Mouse (Mus musculus) cerebellum, postnatal 4 days (tissue): Measurements from ENCODE around the gene Kcnk7.
A peak's percentile ranks its signal among the peaks of the same experiment; 100 is the strongest.

Source experiments
- DNase-seq, 2 experiments: peaks; one replicate each; pipeline ENCODE4 v3.0.0; 2022; ENCODE audit warnings: low spot score in 2 of 2, mixed read lengths in 1 of 2

The Kcnk7 gene

GRCm38 (mm10) chr19:5725029-5725707 lies 21.0 kb downstream of the Kcnk7 start:
- no peak for DNase-seq

- DNase-seq, result no peak
Observed at GRCm38 (mm10) chr19:5725767-5726515, 21.8 kb downstream of the Kcnk7 start, which contains the start of gene Ehbp1l1. Ehbp1l1 (minus strand) TSS chr19:5726317.

- DNase-seq, result no peak
Observed at GRCm38 (mm10) chr19:5726961-5727578, 22.9 kb downstream of the Kcnk7 start.

GRCm38 (mm10) chr19:5727701-5728100 lies 23.5 kb downstream of the Kcnk7 start:
- peak; percentile 90 to 92 for DNase-seq

GRCm38 (mm10) chr19:5728631-5729443 lies 24.7 kb downstream of the Kcnk7 start:
- DNase-seq, result peak in 1 of 2 experiments; percentile 69

GRCm38 (mm10) chr19:5729444-5729815 lies 25.3 kb downstream of the Kcnk7 start, which contains the start of gene Fam89b:
Fam89b (minus strand) TSS chr19:5729653.
- peak; percentile 65 to 82 for DNase-seq

GRCm38 (mm10) chr19:5730314-5731186 lies 26.4 kb downstream of the Kcnk7 start:
- DNase-seq, result peak in 1 of 2 experiments; percentile 54

- peak; percentile 84 to 90 for DNase-seq
Observed at GRCm38 (mm10) chr19:5731264-5731978, 27.3 kb downstream of the Kcnk7 start.

GRCm38 (mm10) chr19:5734325-5734724 lies 30.2 kb downstream of the Kcnk7 start:
- DNase-seq, result no peak

GRCm38 (mm10) chr19:5739446-5739845 lies 35.3 kb downstream of the Kcnk7 start:
- no peak for DNase-seq

GRCm38 (mm10) chr19:5740320-5741317 lies 36.5 kb downstream of the Kcnk7 start, which contains the start of gene Ltbp3:
Ltbp3 (plus strand) TSS chr19:5740904.
- peak in 1 of 2 experiments; percentile 86 for DNase-seq

- DNase-seq, result peak; percentile 58 to 87
Observed at GRCm38 (mm10) chr19:5741641-5742240, 37.6 kb downstream of the Kcnk7 start.

GRCm38 (mm10) chr19:5742241-5742641 lies 38.1 kb downstream of the Kcnk7 start:
- no peak for DNase-seq

GRCm38 (mm10) chr19:5743576-5743975 lies 39.4 kb downstream of the Kcnk7 start:
- DNase-seq, result no peak

GRCm38 (mm10) chr19:5745756-5746710 lies 41.9 kb downstream of the Kcnk7 start:
- DNase-seq, result no peak

- no peak for DNase-seq
Observed at GRCm38 (mm10) chr19:5746907-5747363, 42.8 kb downstream of the Kcnk7 start.

GRCm38 (mm10) chr19:5749476-5749875 lies 45.3 kb downstream of the Kcnk7 start:
- DNase-seq, result no peak
